Mouse (Mus musculus) Patski (cell line): ENCODE results near the gene Lyve1. TPM values are rescaled to one million over a fixed set of nuclear protein-coding genes. Genes with fewer than 3 reads are reported as not detected.

Source experiments
- ATAC-seq: fragments of 100-300 bp; one replicate; pipeline ENCODE4 v1.8.0; 2021
- CTCF ChIA-PET: fragments of 350-600 bp; sonication (Branson Sonifier 250); formaldehyde crosslinking; loops from one replicate; lab custom pipeline; 2022; ENCODE audit warnings: inconsistent platforms; lab: Charles Lee
- POLR2A ChIA-PET: fragments of 350-600 bp; sonication (Branson Sonifier 250); formaldehyde crosslinking; loops from one replicate; lab custom pipeline; 2022; ENCODE audit warnings: antibody characterized with exemption, inconsistent platforms; lab: Charles Lee
- DNase-seq: peaks from one replicate; pipeline ENCODE4 v3.0.0-alpha.2; 2011; ENCODE audit warnings: low read depth, low spot score
- H3K27me3 ChIP-seq: fragments of 371-371 bp; one replicate; pipeline ENCODE4 v1.5.1; 2021
- CTCF ChIP-seq: fragments of 100-300 bp; IDR thresholded peaks from one replicate; pipeline ENCODE4 v1.5.1; 2021
- in situ Hi-C: fragments of 300-500 bp; cut with MboI; formaldehyde crosslinking; loops from 3 replicates; pipeline ENCODE4 v1.11.1; 2018; ENCODE audit warnings: low pct_unique_long_range_greater_than_20kb, mixed read lengths
- polyA plus RNA-seq: library from polyadenylated mRNA; unstranded; gene quantifications from one replicate; pipeline ENCODE4 v1.2.3, GENCODE M21; 2021

Lyve1 gene
- polyA plus RNA-seq, 1 experiment from 2014 or later = not detected

- ATAC-seq (no peak), DNase-seq (no peak)
- H3K27me3 ChIP-seq = no peaks in the 10 kb centered on the region
- ChIA-PET POLR2A (no interaction called here), CTCF (interaction anchor here (2.9 kb wide), 1 partner anchor 106 kb away, joined by 8 read pairs; no protein-coding TSS in a partner anchor)
- in situ Hi-C loops = loop anchor here (5.0 kb wide), 1 partner anchor 193 kb away; no protein-coding TSS in a partner anchor
- no peak for TF ChIP-seq CTCF
Measured at GRCm38 (mm10) chr7:110823995-110824953, 38.8 kb downstream of the Lyve1 start.

- ChIA-PET CTCF (interaction anchor here (2.9 kb wide), 1 partner anchor 106 kb away, joined by 8 read pairs; no protein-coding TSS in a partner anchor), POLR2A (no interaction called here)
- in situ Hi-C loops = loop anchor here (5.0 kb wide), 1 partner anchor 194 kb away; no protein-coding TSS in a partner anchor
- DNase-seq = no peak
- peak; percentile 12 for ATAC-seq
- no peaks in the 10 kb centered on the region for H3K27me3 ChIP-seq
- no peak for TF ChIP-seq CTCF
Measured at GRCm38 (mm10) chr7:110823593-110823992, 39.4 kb downstream of the Lyve1 start.

DNA sequence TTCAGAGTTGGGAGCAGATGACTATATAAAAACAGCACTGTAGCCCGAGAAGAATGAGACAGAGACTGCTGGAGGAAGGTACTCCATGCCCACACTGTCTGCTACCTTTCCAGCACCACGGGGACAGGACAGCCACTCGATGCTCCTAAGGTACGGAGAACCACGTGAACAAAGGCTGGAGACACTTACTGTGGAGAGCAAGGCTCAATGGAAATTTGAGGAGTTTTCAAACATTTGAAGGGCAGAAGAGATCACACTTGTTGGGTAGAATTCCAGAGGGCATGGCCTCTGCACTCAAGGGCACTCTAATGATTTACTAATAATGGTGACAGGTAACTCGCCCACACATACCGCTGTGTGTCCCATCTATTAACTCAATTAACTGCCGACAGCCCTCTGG, 40.0 kb downstream of the Lyve1 start:
- TF ChIP-seq CTCF = no peak
- DNase-seq = no peak

DNA sequence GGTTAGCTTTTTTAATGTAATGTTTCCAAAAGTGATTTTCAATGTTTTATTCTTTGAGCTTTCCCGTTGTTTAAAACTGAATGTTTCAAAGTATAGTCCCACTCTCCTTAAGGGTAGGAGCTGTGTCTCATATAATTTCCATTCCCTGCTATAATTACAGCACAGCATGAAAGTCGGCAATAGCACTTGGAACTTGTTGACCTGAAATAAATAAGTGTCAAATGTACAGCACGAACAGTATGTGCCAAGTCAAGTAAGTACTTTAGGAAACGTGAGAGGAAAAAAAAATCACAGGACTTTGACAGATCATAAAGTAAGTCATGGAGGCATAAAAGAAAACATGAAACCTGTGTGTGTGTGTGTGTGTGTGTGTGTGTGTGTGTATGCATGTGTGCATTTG, 41.0 kb downstream of the Lyve1 start:
- ATAC-seq = no peak
- ChIA-PET CTCF (interaction anchor here (2.2 kb wide), 1 partner anchor 108 kb away, joined by 8 read pairs; no protein-coding TSS in a partner anchor), POLR2A (no interaction called here)
- no peaks in the 10 kb centered on the region for H3K27me3 ChIP-seq
- in situ Hi-C loops = loop anchor here (5.0 kb wide), 1 partner anchor 195 kb away; no protein-coding TSS in a partner anchor
- DNase-seq = no peak
- no peak for TF ChIP-seq CTCF

More for the DNA sequence above, 40.0 kb downstream of the Lyve1 start:
- in situ Hi-C loops = loop anchor here (5.0 kb wide), 1 partner anchor 194 kb away; no protein-coding TSS in a partner anchor
- ChIA-PET CTCF (interaction anchor here (2.9 kb wide), 1 partner anchor 107 kb away, joined by 8 read pairs; no protein-coding TSS in a partner anchor), POLR2A (no interaction called here)
- no peaks in the 10 kb centered on the region for H3K27me3 ChIP-seq
- no peak for ATAC-seq

- in situ Hi-C loops = loop anchor here (5.0 kb wide), 1 partner anchor 196 kb away; no protein-coding TSS in a partner anchor
Measured at GRCm38 (mm10) chr7:110821653-110822052, 41.4 kb downstream of the Lyve1 start.

DNA sequence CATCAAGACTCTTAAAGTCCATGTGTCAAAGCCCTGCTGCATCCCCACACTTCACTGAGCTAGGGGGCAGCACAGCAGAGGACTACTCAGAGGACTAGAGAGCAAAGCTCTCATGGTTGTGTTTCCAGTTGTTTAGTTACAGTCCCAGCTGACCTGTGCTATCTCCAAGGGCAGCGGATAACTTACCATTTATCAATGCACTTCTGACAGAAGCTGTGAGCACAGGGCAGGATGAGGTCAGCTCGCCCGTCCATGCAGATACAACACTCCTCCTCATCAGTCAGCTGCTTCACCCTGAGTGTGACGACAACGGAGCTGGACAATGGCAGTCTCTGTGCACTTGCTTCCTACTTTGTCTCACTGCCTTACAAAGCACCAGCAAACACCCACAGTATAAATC, 42.0 kb downstream of the Lyve1 start:
- CTCF ChIA-PET = interaction anchor here (0.7 to 2.2 kb wide), 7 partner anchors 9 to 123 kb away, joined by 3 to 8 read pairs (median 3); partner anchors contain the start of gene Rnf141
- no peaks in the 10 kb centered on the region for H3K27me3 ChIP-seq
- peak; percentile 53 for TF ChIP-seq CTCF
- ATAC-seq = no peak
- in situ Hi-C loops = loop anchor here (5.0 kb wide), 1 partner anchor 196 kb away; no protein-coding TSS in a partner anchor
- DNase-seq = no peak
- POLR2A ChIA-PET = no interaction called here

More at GRCm38 (mm10) chr7:110821653-110822052, 41.4 kb downstream of the Lyve1 start:
- no peak for TF ChIP-seq CTCF
- CTCF ChIA-PET = interaction anchor here (1.4 to 2.2 kb wide), 2 partner anchors 20 to 109 kb away, joined by 3 to 8 read pairs; no protein-coding TSS in a partner anchor
- POLR2A ChIA-PET = no interaction called here
- no peaks in the 10 kb centered on the region for H3K27me3 ChIP-seq
- DNase-seq (no peak), ATAC-seq (no peak)

- CTCF ChIA-PET = no interaction called here
- H3K27me3 ChIP-seq = no peaks in the 10 kb centered on the region
- POLR2A ChIA-PET = no interaction called here
- TF ChIP-seq CTCF = no peak
- ATAC-seq (no peak), DNase-seq (no peak)
- in situ Hi-C loops = no loop called here
Measured at GRCm38 (mm10) chr7:110818787-110819350, 44.2 kb downstream of the Lyve1 start.

- no peak for TF ChIP-seq CTCF
- in situ Hi-C loops = no loop called here
- POLR2A ChIA-PET = no interaction called here
- H3K27me3 ChIP-seq = no peaks in the 10 kb centered on the region
- no peak for DNase-seq
- CTCF ChIA-PET = interaction anchor here (1.3 to 1.8 kb wide), 2 partner anchors 96 to 112 kb away, joined by 4 read pairs; no protein-coding TSS in a partner anchor
- ATAC-seq = no peak
Measured at GRCm38 (mm10) chr7:110818206-110818605, 44.8 kb downstream of the Lyve1 start.

DNA sequence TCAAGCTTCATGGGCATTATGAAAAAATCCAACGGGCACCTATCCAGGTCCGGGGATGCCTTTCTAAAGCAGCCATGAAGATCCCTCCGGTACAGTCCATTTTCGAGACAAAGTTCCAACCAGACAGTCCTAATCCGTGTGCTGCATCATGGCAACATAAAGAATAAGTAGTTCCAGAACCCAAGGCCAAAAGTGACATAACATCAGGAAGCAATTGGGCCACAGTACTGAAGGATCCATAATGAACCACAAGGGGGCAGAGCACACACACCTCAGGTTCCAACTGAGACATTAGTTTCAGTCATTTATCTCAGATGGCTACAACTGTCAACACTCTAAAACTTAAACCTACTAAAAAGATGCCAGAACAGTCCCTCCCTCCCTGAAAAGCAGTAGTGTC, 47.0 kb downstream of the Lyve1 start:
- DNase-seq (no peak), ATAC-seq (no peak)
- TF ChIP-seq CTCF = peak; percentile 85
- no peaks in the 10 kb centered on the region for H3K27me3 ChIP-seq
- POLR2A ChIA-PET = no interaction called here
- CTCF ChIA-PET = interaction anchor here (0.8 to 1.8 kb wide), 3 partner anchors 114 to 195 kb away, joined by 3 to 5 read pairs (median 4); no protein-coding TSS in a partner anchor
- in situ Hi-C loops = no loop called here

DNA sequence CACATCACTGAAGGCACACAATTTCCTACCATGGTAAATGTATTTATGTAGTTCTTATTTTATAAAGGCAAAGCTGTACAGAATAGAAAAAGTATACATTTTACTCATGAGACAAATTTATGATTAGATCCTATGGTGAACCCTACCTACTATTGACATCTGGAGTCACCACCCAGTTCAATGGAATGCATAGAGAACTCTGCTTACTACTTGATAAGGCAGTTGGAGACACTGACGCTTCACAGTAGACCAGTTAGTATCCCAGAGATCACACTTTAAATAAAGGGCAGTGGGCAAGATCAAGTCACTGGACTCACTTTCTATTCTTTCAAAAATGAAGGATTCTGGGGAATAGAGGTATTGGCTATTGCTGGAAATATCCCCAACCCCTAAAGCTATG, 49.1 kb downstream of the Lyve1 start:
- in situ Hi-C loops = no loop called here
- no peaks in the 10 kb centered on the region for H3K27me3 ChIP-seq
- DNase-seq = no peak
- no peak for ATAC-seq
- POLR2A ChIA-PET = no interaction called here
- TF ChIP-seq CTCF = no peak
- CTCF ChIA-PET = interaction anchor here (1.3 to 1.8 kb wide), 2 partner anchors 107 to 116 kb away, joined by 3 to 4 read pairs; no protein-coding TSS in a partner anchor
